Mouse (Mus musculus): ENCODE results near the gene Cx3cr1. TPM values are rescaled to one million over a fixed set of nuclear protein-coding genes. Genes with fewer than 3 reads are reported as not detected.

The Cx3cr1 gene
- polyA plus RNA-seq, 1 experiment = 1.1 TPM

DNA sequence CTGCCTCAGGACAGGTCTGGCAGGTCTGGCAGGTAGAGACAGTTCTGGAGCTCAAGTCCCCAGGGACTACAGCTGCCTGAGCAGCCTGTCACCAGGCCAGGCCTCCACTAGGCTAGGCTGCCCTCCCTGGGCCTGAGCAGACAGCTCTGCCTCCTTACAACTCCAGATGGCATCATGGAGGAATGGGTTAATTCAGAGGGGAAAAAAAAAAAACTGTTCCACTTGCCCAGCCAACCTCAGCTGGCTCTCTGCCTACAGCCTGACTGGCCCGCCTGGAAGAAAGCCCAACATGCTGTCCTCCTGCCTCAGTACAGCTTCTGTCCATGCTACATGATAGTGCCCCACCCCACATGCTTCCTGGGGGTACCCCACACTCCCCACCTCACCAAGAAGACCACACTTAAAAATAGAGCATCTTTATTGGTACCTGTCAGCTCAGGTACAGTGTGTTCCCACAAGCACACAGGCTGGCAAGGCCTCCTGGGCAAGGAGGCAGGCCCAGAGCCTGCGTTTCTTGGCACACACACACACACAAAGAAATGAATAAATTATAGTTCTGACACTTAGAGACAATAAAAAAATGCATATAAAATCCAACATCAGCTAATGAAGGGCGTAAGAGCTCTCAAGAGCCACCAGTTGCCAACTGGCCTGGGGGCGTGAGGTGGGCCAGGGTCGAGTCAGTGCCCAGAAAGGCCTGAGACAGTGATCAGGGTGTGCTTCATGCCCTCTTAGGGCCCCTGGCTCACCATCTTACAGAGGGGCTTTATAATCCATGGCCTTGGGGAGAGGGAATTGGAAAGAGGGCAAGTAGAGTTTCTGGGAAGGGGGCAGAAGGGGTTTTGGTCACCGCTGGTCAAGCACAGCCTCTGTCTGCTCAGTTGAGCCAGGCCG lies 98.7 kb downstream of the Cx3cr1 start:
- Histone ChIP-seq H3K4me1 (ENCODE audit: control insufficient read depth, insufficient read depth, insufficient read length, low read length) (peaks cover 8% of the 10 kb centered on the region), H3K27ac (replicated peaks; ENCODE audit: low read depth, low read length) (no peak overlapping the region), H3K4me3 (ENCODE audit: insufficient read depth, low read depth, low read length) (no peak overlapping the region)

DNA sequence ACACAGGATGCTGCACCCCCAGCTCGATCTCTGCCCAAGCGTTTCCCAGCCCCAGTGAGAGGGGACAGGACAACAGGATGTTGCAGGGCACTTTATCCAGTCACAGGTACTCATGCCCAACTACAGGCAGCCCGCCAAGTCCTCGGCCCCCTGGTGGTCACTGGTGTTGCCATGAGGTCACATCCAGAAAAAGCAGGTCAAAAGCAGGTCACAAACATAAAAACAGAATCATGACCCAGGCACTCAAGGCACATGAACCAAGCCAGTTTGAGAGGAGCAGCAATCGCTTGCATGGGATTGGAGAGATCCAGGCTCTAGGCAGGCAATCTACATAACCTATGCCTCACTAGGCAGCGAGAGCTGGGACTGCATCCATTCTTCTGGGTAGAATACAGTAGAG lies 99.5 kb downstream of the Cx3cr1 start:
- Histone ChIP-seq H3K27ac (replicated peaks; ENCODE audit: low read depth, low read length) (no peak overlapping the region), H3K4me3 (ENCODE audit: insufficient read depth, low read depth, low read length) (no peak overlapping the region), H3K4me1 (ENCODE audit: control insufficient read depth, insufficient read depth, insufficient read length, low read length) (peaks cover 8% of the 10 kb centered on the region)

DNA sequence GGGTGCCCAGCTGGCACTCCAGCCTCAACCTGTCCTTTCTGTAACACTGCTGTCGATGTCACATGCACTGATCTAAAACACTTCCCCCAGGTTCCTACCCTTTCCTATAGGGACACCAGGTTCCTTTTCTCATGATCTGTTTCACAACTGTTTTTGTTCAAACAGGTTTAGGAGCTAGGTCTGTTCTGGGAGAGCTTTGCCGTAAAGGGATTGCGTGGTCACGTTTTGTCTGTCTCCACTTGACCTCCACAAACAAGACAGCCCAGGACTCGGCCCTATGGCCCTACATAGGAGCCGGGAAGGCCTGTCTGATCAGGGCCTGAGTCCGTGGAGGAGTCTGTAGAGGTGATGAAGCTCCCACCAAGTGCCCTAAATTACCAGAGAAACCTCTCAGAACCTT lies 99.9 kb downstream of the Cx3cr1 start:
- Histone ChIP-seq H3K27ac (replicated peaks; ENCODE audit: low read depth, low read length) (no peak overlapping the region), H3K4me1 (ENCODE audit: control insufficient read depth, insufficient read depth, insufficient read length, low read length) (peaks cover 8% of the 10 kb centered on the region), H3K4me3 (ENCODE audit: insufficient read depth, low read depth, low read length) (no peak overlapping the region)

DNA sequence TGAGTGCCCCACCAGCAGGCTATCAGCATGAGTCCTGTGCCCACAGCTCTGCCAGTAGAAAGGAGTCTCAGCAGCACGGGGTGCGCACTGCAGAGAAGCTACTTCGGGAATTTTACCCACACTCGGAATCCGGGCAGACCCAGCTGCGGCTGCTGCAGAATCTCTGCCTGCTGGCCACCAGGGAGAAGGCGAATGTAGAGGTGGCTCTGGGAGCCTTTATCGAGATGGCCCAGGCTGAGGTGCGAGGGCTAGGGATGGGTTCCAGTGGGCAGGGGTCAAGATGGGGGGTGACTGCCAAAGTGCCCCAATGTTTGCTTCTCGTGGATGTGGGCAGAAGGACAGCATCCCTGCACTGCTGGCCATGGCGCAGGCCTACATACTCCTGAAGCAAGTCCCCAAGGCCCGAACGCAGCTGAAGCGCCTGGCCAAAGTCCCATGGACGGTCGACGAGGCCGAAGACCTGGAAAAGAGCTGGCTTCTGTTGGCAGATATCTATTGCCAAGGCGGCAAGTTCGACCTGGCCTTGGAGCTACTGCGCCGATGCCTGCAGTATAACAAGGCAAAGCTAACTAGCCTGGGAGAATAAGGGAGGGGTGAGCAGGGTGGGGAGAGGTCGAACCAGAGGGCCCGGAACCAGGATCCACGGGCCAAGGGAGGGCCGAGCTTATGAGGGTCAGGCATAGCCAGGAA lies 103.3 kb downstream of the Cx3cr1 start:
- H3K4me3 ChIP-seq (ENCODE audit: insufficient read depth, low read depth, low read length) = no peak overlapping the region
- no peak overlapping the region for H3K27ac ChIP-seq (replicated peaks; ENCODE audit: low read depth, low read length)
- peaks cover 12% of the 10 kb centered on the region for H3K4me1 ChIP-seq (ENCODE audit: control insufficient read depth, insufficient read depth, insufficient read length, low read length)

DNA sequence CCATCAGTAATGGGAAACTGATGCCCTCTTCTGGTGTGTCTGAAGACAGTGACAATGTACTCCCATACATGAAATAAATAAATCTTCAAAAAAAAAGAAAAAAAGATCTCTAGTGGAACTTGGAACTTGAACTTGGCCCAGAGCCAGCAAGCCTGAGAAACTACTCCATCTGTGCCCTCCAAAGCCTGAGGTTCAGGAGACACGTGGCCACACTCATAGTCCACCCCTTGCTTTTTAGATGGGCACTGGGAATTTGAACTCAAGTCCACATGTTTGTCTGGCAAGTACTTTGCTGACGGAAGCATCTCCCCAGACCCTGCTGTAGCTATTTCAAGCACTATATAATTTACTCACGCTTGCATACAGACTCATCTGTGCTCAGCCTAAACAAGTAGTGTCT lies 104.5 kb downstream of the Cx3cr1 start:
- Histone ChIP-seq H3K4me3 (ENCODE audit: insufficient read depth, low read depth, low read length) (no peak overlapping the region), H3K4me1 (ENCODE audit: control insufficient read depth, insufficient read depth, insufficient read length, low read length) (peaks cover 4% of the 10 kb centered on the region; the same call in 1 of the 2 replicates), H3K27ac (replicated peaks; ENCODE audit: low read depth, low read length) (no peak overlapping the region)

DNA sequence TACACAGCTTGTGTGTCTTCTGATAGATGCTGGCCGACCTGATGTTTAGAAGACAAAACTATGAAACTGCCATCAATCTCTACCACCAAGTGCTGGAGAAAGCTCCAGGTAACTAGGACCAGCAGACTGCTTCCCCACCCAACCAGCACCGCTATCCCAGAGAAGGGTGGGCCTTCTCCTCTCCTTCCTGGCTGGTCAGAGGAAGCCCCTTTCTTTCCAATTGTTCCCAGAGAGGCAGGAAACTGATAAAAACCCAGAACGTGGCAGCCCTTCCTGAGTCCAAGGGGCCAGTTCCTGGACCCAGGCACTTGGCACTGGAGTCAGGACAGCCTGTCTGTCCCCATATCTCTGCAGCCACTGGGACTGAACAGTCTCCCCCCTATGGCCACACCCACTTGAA lies 105.5 kb downstream of the Cx3cr1 start:
- Histone ChIP-seq H3K27ac (replicated peaks; ENCODE audit: low read depth, low read length) (peak overlapping the region; percentile 62), H3K4me1 (ENCODE audit: control insufficient read depth, insufficient read depth, insufficient read length, low read length) (peaks cover 4% of the 10 kb centered on the region; the same call in 1 of the 2 replicates), H3K4me3 (ENCODE audit: insufficient read depth, low read depth, low read length) (no peak overlapping the region)

DNA sequence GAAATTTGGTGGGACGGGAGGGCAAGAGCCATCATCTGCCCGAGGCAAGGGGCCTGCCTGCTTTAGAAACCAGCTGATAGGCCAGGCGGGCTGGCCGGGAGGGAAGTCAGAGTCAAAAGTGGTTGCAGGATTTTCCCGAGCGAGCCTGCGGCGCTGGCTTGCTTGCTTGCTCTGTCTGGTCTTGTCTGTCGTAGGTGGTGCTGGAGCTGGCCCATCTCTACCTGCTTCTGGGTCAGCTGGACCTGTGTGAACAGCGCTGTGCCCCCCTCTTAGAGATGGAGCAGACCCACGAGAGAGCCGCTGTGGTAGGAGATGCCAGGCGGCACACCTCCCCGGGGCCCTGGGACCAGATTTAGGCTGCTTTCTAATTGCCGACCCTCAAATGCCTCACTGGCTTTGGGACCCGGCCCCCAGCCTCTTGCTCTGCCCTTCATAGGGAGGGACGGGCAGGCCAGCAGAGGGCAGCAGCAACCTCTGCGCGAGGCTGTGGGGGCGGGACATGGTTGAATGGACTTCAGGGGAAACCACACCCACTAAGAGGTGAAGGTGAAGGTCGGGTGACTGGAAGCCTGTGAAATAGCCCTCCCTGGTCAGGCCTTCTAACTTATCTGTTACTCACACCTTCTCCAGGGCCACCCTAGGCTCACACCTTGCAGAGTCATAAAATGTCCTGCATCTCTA lies 106.6 kb downstream of the Cx3cr1 start:
- peak overlapping the region; percentile 48 for H3K27ac ChIP-seq (replicated peaks; ENCODE audit: low read depth, low read length)
- H3K4me3 ChIP-seq (ENCODE audit: insufficient read depth, low read depth, low read length) = no peak overlapping the region
- H3K4me1 ChIP-seq (ENCODE audit: control insufficient read depth, insufficient read depth, insufficient read length, low read length) = peaks cover 4% of the 10 kb centered on the region; the same call in 1 of the 2 replicates

DNA sequence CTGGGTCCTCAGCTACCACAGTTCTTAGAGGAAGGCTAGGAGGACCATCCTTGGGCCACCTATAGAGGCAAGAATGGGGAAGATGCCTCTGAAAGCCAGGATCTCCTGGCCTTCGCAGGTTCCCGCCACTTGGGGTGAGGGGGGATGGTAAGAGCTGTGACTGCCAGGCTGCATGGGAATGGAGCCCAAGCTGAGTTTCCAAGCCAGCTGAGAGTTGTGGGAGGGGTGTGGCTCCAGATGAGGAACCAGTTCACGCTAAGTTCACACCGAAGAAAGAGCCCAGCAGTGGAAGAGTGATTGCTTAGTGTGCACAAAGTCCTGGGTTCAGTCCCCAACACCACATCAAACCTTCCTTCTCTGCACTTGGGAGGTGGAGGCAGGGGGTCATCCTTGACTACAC lies 107.5 kb downstream of the Cx3cr1 start:
- Histone ChIP-seq H3K4me1 (ENCODE audit: control insufficient read depth, insufficient read depth, insufficient read length, low read length) (peaks cover 4% of the 10 kb centered on the region; the same call in 1 of the 2 replicates), H3K27ac (replicated peaks; ENCODE audit: low read depth, low read length) (no peak overlapping the region), H3K4me3 (ENCODE audit: insufficient read depth, low read depth, low read length) (no peak overlapping the region)

DNA sequence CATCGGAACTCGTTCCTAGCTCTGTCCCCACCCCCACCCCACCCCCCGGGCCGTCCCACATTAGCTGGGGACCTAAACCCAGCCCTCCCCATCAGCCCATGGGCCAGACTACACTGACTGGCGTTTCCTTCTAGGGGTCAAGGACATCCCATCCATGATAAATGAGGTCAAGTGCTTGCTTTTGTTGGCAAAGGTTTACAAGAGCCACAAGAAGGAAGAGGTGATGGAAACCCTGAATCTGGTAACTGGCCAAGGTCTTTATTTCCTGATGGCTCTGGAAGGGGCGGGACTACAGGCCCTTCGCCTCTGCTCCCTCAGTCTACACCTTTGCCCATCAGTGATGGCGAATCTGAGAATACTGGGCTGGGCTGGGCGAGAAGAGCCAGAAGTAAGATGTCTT lies 110.8 kb downstream of the Cx3cr1 start:
- H3K4me3 ChIP-seq (ENCODE audit: insufficient read depth, low read depth, low read length) = no peak overlapping the region
- no peak overlapping the region for H3K27ac ChIP-seq (replicated peaks; ENCODE audit: low read depth, low read length)

DNA sequence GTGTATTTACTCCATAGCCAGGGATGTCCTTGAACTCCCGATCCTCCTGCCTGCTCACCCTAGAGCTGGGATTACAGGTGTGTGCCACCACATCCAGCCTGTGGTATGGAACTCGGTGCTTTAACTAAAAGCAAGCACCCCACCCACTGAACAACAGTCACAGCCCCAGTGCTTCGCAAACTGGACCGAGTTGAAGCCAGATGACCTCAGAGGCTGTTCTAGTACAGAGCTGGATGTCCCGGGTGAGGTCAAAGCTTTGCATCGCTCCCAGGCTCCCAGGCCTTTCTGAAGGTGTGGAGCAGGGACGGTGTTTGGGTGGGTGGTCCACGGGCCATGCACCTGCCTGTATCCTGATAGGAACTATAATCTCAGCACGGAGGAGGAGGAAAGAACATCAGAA lies 118.3 kb downstream of the Cx3cr1 start:
- Histone ChIP-seq H3K4me1 (ENCODE audit: control insufficient read depth, insufficient read depth, insufficient read length, low read length) (no peaks in the 10 kb centered on the region), H3K4me3 (ENCODE audit: insufficient read depth, low read depth, low read length) (no peak overlapping the region), H3K27ac (replicated peaks; ENCODE audit: low read depth, low read length) (no peak overlapping the region)

More for the DNA sequence above, 110.8 kb downstream of the Cx3cr1 start:
- peaks cover 2% of the 10 kb centered on the region; the same call in 1 of the 2 replicates for H3K4me1 ChIP-seq (ENCODE audit: control insufficient read depth, insufficient read depth, insufficient read length, low read length)

DNA sequence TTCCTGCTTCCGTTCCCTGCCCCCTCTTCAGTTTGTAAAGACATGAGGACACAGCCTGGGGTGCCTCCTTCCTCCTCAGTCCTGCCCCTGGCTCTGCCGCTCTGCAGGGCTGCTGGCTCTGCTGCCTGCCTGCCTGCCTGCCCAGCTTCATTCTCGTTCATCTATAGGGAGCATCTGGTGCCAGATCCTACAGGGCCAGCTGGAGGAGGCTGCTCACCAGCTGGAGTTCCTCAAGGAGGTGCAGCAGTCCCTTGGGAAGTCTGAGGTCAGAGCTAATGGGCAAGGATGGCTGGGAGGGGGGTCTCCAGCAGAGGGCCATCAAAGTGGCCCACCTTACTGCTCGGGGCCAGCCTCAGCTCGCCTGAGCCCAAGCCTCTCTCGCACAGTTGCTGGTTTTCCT lies 119.2 kb downstream of the Cx3cr1 start:
- no peak overlapping the region for H3K4me3 ChIP-seq (ENCODE audit: insufficient read depth, low read depth, low read length)
- no peak overlapping the region for H3K27ac ChIP-seq (replicated peaks; ENCODE audit: low read depth, low read length)

DNA sequence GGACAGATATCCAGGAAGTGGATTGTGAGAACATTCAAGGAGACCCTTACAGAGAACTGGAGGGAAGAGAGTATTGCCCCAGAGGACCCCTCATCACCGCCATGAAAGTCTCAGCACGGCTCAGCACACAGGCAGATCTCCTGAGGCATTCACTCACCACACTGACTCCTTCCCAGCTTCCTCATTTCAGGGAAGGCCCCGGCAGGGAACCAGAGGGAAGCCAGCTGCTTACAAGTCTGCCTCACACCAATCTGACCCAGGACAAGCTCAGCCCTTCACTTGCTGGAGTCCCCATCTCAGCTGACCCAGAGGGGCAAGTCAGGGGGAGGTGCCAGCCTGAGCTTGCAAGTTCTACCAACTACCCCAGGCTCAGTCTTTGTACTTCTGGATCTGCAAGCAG lies 120.9 kb downstream of the Cx3cr1 start:
- Histone ChIP-seq H3K4me1 (ENCODE audit: control insufficient read depth, insufficient read depth, insufficient read length, low read length) (no peaks in the 10 kb centered on the region), H3K4me3 (ENCODE audit: insufficient read depth, low read depth, low read length) (no peak overlapping the region), H3K27ac (replicated peaks; ENCODE audit: low read depth, low read length) (no peak overlapping the region)

More for the DNA sequence above, 119.2 kb downstream of the Cx3cr1 start:
- no peaks in the 10 kb centered on the region for H3K4me1 ChIP-seq (ENCODE audit: control insufficient read depth, insufficient read depth, insufficient read length, low read length)

DNA sequence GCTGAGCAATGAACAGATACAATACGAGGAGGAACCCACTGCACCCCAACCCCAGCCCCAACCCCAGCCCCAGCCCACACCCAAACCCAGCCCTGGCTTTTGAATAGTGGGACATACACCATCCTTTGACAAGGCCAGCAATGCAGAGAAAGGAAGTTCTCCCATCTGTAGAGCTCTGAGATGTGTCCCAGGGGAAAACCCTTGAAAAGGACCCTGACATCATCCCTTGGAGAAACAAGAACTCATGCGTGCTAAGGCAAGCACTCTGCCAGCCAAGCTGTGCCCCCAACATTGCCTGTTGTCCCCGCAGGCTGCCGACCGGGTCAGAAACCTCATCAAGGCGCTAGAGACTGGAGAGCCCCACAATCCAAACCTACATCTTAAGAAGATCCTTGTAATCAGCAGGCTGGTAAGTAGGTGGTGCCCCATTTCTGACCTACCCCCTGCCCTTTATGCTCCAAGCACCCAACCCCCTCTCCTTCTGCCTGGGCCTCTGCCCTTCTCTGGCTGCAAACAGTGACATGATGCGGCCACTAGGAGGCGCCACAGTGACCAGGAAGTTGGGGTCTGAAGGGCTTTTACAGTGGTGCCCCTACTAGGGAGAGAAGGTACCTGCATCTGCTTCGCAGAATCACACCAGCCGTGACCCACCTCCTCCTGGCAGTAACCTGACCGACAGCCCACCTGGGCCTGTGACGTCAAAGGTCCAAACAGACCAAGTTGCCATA lies 124.3 kb downstream of the Cx3cr1 start:
- Histone ChIP-seq H3K4me3 (ENCODE audit: insufficient read depth, low read depth, low read length) (no peak overlapping the region), H3K4me1 (ENCODE audit: control insufficient read depth, insufficient read depth, insufficient read length, low read length) (no peaks in the 10 kb centered on the region)

DNA sequence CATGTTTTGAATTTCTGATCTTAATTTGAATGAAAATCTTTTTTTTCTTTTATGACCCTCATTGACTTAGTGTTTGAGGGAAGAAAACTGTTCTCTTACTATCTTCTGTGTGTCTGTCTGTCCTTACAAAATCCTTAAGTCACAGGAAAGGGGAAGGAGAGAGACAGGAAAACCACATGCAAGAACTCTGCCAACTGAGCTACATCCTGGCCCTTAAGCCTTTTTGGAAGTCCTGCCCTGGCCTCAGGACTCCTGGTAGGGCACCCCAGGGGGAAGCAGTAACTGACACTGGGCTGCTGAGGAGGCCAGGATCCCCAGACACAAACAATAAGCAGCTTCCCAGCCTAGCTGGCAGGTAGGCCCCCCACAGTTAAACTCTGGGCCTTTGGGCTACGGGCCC lies 126.4 kb downstream of the Cx3cr1 start:
- H3K4me1 ChIP-seq (ENCODE audit: control insufficient read depth, insufficient read depth, insufficient read length, low read length) = no peaks in the 10 kb centered on the region

More for the DNA sequence above, 124.3 kb downstream of the Cx3cr1 start:
- H3K27ac ChIP-seq (replicated peaks; ENCODE audit: low read depth, low read length) = no peak overlapping the region

DNA sequence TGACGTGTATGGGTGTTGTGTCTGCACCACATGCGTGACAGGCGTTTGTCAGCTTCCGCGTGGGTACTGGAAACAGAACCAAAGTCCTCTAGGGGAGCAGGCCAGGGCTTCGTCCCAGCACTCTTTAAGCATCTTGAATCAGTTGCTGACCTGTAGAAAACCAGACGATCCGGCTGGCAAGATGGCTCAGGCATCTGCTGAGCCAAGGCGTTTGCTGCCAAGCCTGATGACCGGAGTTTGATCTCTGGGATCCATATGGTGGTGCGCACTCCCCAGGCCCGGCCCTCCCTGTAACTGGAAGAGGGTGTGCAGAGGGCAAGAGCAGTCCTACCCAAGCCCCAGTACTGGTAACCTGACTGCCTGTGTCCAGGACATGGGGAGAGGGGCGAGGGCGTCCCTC lies 127.8 kb downstream of the Cx3cr1 start:
- H3K4me1 ChIP-seq (ENCODE audit: control insufficient read depth, insufficient read depth, insufficient read length, low read length) = no peaks in the 10 kb centered on the region
- no peak overlapping the region for H3K4me3 ChIP-seq (ENCODE audit: insufficient read depth, low read depth, low read length)
- H3K27ac ChIP-seq (replicated peaks; ENCODE audit: low read depth, low read length) = no peak overlapping the region

More for the DNA sequence above, 126.4 kb downstream of the Cx3cr1 start:
- no peak overlapping the region for H3K4me3 ChIP-seq (ENCODE audit: insufficient read depth, low read depth, low read length)
- no peak overlapping the region for H3K27ac ChIP-seq (replicated peaks; ENCODE audit: low read depth, low read length)
